Mouse (Mus musculus) heart, embryonic 11.5 days (tissue): ENCODE measurements around the gene Alox8. TPM values are rescaled to one million over a fixed set of nuclear protein-coding genes. Genes with fewer than 3 reads are reported as not detected.
A peak's percentile ranks its signal among the peaks of the same experiment; 100 is the strongest.

Source experiments
- ATAC-seq: fragments of 200-750 bp; cut with Nextera tagmentation; replicated peaks from 2 replicates; pipeline ENCODE4 v1.8.0; 2017; ENCODE audit warnings: moderate library complexity; ENCODE audit not compliant: insufficient number of reproducible peaks, low FRiP score, low TSS enrichment
- H3K27ac ChIP-seq: fragments of 300-500 bp; sonication (generic); 2 replicates; pipeline ENCODE4 v1.5.1; 2014; ENCODE audit warnings: mild to moderate bottlenecking, low read depth, low read length
- H3K27me3 ChIP-seq: fragments of 300-500 bp; sonication (generic); 2 replicates; pipeline ENCODE4 v1.6.1; 2014; ENCODE audit warnings: mild to moderate bottlenecking, low read length, mixed read lengths; ENCODE audit not compliant: control insufficient read depth, insufficient read depth
- H3K36me3 ChIP-seq: fragments of 300-500 bp; sonication (generic); 2 replicates; pipeline ENCODE4 v1.6.1; 2014; ENCODE audit warnings: mild to moderate bottlenecking, low read length, moderate library complexity, mixed read lengths; ENCODE audit not compliant: control insufficient read depth, insufficient read depth
- H3K4me1 ChIP-seq: fragments of 300-500 bp; sonication (generic); 2 replicates; pipeline ENCODE4 v1.6.1; 2014; ENCODE audit warnings: low read length; ENCODE audit not compliant: control insufficient read depth, insufficient read depth
- H3K4me2 ChIP-seq: fragments of 300-500 bp; sonication (generic); 2 replicates; pipeline ENCODE4 v1.6.1; 2014; ENCODE audit warnings: mild to moderate bottlenecking, moderate library complexity
- H3K4me3 ChIP-seq: fragments of 300-500 bp; sonication (generic); 2 replicates; pipeline ENCODE4 v1.5.1; 2014; ENCODE audit warnings: low read depth, low read length
- H3K9ac ChIP-seq: fragments of 300-500 bp; sonication (generic); 2 replicates; pipeline ENCODE4 v1.6.1; 2014; ENCODE audit warnings: mild to moderate bottlenecking, low read depth, low read length, moderate library complexity
- H3K9me3 ChIP-seq: fragments of 300-500 bp; sonication (generic); replicated peaks from 2 replicates; pipeline ENCODE4 v1.6.1; 2016; ENCODE audit warnings: low read length; ENCODE audit not compliant: control insufficient read depth
- WGBS: fragments of 180-500 bp; shearing (Covaris S2); extraction: QIAGEN DNeasy Blood & Tissue Kit; methylation state at CpG from one replicate; pipeline ENCODE4 v1.1.7; 2014; ENCODE audit not compliant: insufficient replicate concordance; 5-methylcytosine and 5-hydroxymethylcytosine counted together
- polyA plus RNA-seq: library from polyadenylated mRNA; unstranded; fragments of >200 nt; fragmentation: Nextera tagmentation; extraction: Ambion mirVana; gene quantifications from 2 replicates; pipeline ENCODE4 v1.2.1, GENCODE M21; 2014

Alox8 gene
- polyA plus RNA-seq, 1 experiment from 2014 or later = 1.1 TPM

GRCm38 (mm10) chr11:69199251-69199650 lies 1.6 kb upstream of the Alox8 start:
- Histone ChIP-seq H3K36me3 (no peaks in the 10 kb centered on the region), H3K4me1 (peaks cover 7% of the 10 kb centered on the region), H3K4me2 (no peak overlapping the region), H3K9me3 (no peaks in the 10 kb centered on the region), H3K27me3 (peaks cover 24% of the 10 kb centered on the region), H3K4me3 (no peak overlapping the region), H3K9ac (no peak overlapping the region), H3K27ac (no peak overlapping the region)
- no peak for ATAC-seq
- 78% methylated on average over 1 of the region's 1 CpGs for WGBS

- peak overlapping the region; percentile 55 for H3K9ac ChIP-seq
- H3K27me3 ChIP-seq = peaks cover 24% of the 10 kb centered on the region
- peak overlapping the region; percentile 23; the same call in 1 of the 2 replicates for H3K4me3 ChIP-seq
- H3K9me3 ChIP-seq = no peaks in the 10 kb centered on the region
- no peaks in the 10 kb centered on the region for H3K36me3 ChIP-seq
- peaks cover 7% of the 10 kb centered on the region for H3K4me1 ChIP-seq
- peak overlapping the region; percentile 60 for H3K4me2 ChIP-seq
- H3K27ac ChIP-seq = no peak overlapping the region
- no peak for ATAC-seq
- 1% methylated on average over 14 of the region's 14 CpGs for WGBS
These were observed 449 bp downstream of the Alox8 start for GRCm38 (mm10) chr11:69197194-69197593.

GRCm38 (mm10) chr11:69196766-69197165 lies 877 bp downstream of the Alox8 start:
- no peak overlapping the region for H3K9ac ChIP-seq
- WGBS = 7% methylated on average over 5 of the region's 5 CpGs
- no peak overlapping the region for H3K4me3 ChIP-seq

GRCm38 (mm10) chr11:69192840-69193239 lies 4.8 kb downstream of the Alox8 start:
- Histone ChIP-seq H3K27ac (no peak overlapping the region), H3K9ac (no peak overlapping the region), H3K4me3 (no peak overlapping the region), H3K27me3 (peaks cover 21% of the 10 kb centered on the region), H3K4me1 (peaks cover 7% of the 10 kb centered on the region), H3K9me3 (no peaks in the 10 kb centered on the region), H3K4me2 (no peak overlapping the region), H3K36me3 (no peaks in the 10 kb centered on the region)
- no peak for ATAC-seq
- 7% methylated on average over 1 of the region's 1 CpGs for WGBS

More at GRCm38 (mm10) chr11:69196766-69197165, 877 bp downstream of the Alox8 start:
- Histone ChIP-seq H3K4me2 (peak overlapping the region; percentile 60), H3K36me3 (no peaks in the 10 kb centered on the region), H3K9me3 (no peaks in the 10 kb centered on the region), H3K27ac (no peak overlapping the region), H3K27me3 (peaks cover 24% of the 10 kb centered on the region), H3K4me1 (peaks cover 7% of the 10 kb centered on the region)
- no peak for ATAC-seq

GRCm38 (mm10) chr11:69185936-69186335 lies 11.7 kb downstream of the Alox8 start:
- Histone ChIP-seq H3K4me1 (no peaks in the 10 kb centered on the region), H3K9ac (no peak overlapping the region), H3K4me3 (no peak overlapping the region), H3K27ac (no peak overlapping the region), H3K36me3 (no peaks in the 10 kb centered on the region), H3K27me3 (no peaks in the 10 kb centered on the region; the same call in none of the 2 replicates), H3K9me3 (no peaks in the 10 kb centered on the region), H3K4me2 (no peak overlapping the region)
- WGBS = 70% methylated on average over 6 of the region's 6 CpGs
- no peak for ATAC-seq

GRCm38 (mm10) chr11:69185031-69185430 lies 12.6 kb downstream of the Alox8 start:
- H3K27me3 ChIP-seq = no peaks in the 10 kb centered on the region; the same call in none of the 2 replicates
- H3K9me3 ChIP-seq = no peaks in the 10 kb centered on the region
- no peak overlapping the region for H3K9ac ChIP-seq
- 81% methylated on average over 5 of the region's 5 CpGs for WGBS
- H3K27ac ChIP-seq = no peak overlapping the region
- no peak for ATAC-seq
- H3K36me3 ChIP-seq = no peaks in the 10 kb centered on the region
- H3K4me1 ChIP-seq = no peaks in the 10 kb centered on the region
- no peak overlapping the region for H3K4me3 ChIP-seq
- no peak overlapping the region for H3K4me2 ChIP-seq

GRCm38 (mm10) chr11:69180120-69180519 lies 17.5 kb downstream of the Alox8 start:
- Histone ChIP-seq H3K4me1 (no peaks in the 10 kb centered on the region), H3K27me3 (no peaks in the 10 kb centered on the region), H3K4me3 (no peak overlapping the region), H3K27ac (no peak overlapping the region), H3K36me3 (no peaks in the 10 kb centered on the region), H3K4me2 (no peak overlapping the region), H3K9ac (no peak overlapping the region), H3K9me3 (no peaks in the 10 kb centered on the region)
- no peak for ATAC-seq
- 83% methylated on average over 4 of the region's 4 CpGs for WGBS

GRCm38 (mm10) chr11:69179512-69179911 lies 18.1 kb downstream of the Alox8 start:
- H3K36me3 ChIP-seq = no peaks in the 10 kb centered on the region
- WGBS = 41% methylated on average over 3 of the region's 3 CpGs
- no peak for ATAC-seq

GRCm38 (mm10) chr11:69178525-69178924 lies 19.1 kb downstream of the Alox8 start:
- H3K9ac ChIP-seq = no peak overlapping the region
- H3K4me3 ChIP-seq = no peak overlapping the region
- H3K4me2 ChIP-seq = no peak overlapping the region
- no peaks in the 10 kb centered on the region for H3K27me3 ChIP-seq
- 72% methylated on average over 3 of the region's 3 CpGs for WGBS
- ATAC-seq = no peak
- H3K9me3 ChIP-seq = no peaks in the 10 kb centered on the region
- H3K36me3 ChIP-seq = no peaks in the 10 kb centered on the region
- H3K27ac ChIP-seq = no peak overlapping the region
- 0 out of 2 replicates have a peak, but pooled peaks cover 2% of the 10 kb centered on the region for H3K4me1 ChIP-seq

More at GRCm38 (mm10) chr11:69179512-69179911, 18.1 kb downstream of the Alox8 start:
- Histone ChIP-seq H3K9me3 (no peaks in the 10 kb centered on the region), H3K27ac (no peak overlapping the region), H3K27me3 (no peaks in the 10 kb centered on the region), H3K4me1 (0 out of 2 replicates have a peak, but pooled peaks cover 2% of the 10 kb centered on the region), H3K4me2 (no peak overlapping the region), H3K4me3 (no peak overlapping the region), H3K9ac (no peak overlapping the region)
